Mouse (Mus musculus) neutrophil, adult 65 days (primary cell): ENCODE results near the gene Dhx40. TPM values are rescaled to one million over a fixed set of nuclear protein-coding genes. Genes with fewer than 3 reads are reported as not detected.

Experiments
- total RNA-seq: library from RNA; stranded (reverse); gene quantifications from 2 replicates; pipeline ENCODE4 v1.2.4, GENCODE M21; 2023

Dhx40 gene
- total RNA-seq: 76.3 and 112 TPM in 2 replicates

DNA sequence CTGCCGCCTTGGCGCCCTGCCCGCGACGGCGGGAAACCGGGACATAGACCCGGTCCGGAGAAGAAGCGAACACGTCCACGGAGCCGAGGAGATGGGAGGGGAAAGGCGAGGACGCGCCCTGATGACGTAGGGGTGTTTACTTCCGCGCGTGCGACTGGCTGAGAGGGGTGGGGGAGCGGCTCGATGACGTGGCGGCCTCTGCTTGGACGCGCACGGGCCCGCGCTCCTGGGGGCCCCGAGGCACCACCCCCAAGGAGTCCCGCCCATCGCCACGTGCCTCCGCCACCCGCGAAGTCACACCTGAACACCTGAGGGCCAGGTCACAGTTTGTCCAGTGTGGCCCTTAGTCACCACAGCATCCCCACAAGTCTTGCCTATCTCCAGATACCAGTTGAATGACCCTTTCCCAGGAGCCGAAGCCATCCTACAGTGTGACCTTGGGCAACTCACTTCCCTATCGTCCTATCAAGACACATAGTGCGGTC is at the start of gene Dhx40:
Gene Dhx40, minus strand, starts transcription at position 242 of the 485 bp plus-strand sequence.

DNA sequence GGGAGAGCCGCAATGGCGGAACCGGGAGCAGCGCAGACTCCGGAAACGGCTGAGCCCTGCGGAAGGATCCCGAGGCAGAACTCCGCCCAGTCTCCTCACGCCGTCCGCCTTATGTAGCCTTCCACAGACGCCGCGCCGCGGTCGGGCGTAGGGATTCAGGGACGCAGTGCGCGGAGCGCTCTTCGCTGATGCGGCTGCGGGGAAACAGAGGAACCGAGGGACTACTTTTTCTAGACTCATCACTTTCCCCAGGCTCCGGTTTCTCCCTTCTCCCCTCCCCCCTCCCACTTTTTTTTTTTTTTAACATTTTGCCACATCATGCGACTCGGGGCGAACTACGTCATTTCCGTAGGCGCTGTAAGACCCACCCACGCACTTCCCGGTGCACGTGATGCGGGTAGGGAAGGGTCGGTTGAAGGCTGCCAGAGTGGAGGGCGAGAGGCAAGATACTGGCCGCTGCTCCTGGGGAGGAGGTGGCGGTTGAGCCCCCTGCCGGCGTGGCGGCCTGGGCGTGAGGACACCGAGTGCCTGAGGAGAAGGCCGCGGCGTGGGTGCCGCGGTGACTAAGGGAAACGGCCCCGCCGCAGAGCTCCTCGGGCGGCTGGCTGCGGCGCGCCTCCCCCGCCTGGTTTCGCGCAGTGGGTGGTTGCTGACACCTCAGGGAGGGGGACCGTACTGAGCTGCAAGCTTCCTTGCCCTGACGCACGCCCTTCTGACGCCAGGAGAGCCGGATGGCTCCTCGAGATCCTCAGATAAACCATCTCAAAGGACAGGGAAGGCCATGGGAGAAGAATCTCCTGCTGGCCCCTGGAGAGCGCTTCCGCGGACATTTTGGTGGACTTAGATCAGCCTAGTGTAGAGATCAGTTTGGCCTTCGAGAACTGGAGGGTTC is 49.8 kb downstream of the Dhx40 start, which contains the start of gene Cltc:
Gene Cltc, minus strand, starts transcription at position 86 of the 892 bp plus-strand sequence.

Other genes with a start within 250 kb of the Dhx40 start
- 54.7 and 62.4 TPM in 2 replicates for gene Vmp1, start 123.9 kb downstream of the Dhx40 start, total RNA-seq
- 1.8 and 2.2 TPM in 2 replicates for gene Ptrh2, start 123.8 kb downstream of the Dhx40 start, total RNA-seq
- gene Cltc, start 50.2 kb downstream of the Dhx40 start, total RNA-seq: 242 and 371 TPM in 2 replicates
- gene Ypel2, start 186.0 kb upstream of the Dhx40 start, total RNA-seq: 5.3 and 5.6 TPM in 2 replicates